Mouse (Mus musculus): ENCODE measurements at regions not wholly inside any gene's neighbourhood (a gene's known extent, or its start where the extent isn't known, plus 50 kb on each side); places are given as distances from the start of the nearest gene placed in this dataset.

DNA sequence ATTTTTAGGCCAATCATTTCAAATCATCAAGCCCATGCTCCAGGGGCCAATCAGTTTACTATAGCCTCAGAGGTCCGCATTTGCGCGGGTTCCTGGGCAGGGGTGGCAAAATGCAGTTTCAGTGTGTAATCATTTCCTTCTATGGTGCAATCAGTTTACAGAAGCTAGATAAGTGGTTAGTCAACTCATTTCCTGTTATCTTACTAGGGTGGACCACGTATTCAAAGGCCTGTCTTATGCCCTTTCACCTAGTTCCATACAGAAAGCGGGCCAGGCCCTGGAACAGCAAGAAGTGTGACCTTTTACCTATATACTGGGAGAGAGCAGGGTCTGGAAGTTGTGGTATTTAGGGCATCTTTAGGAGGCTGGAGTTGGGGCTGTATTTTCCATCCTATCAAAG is 62.0 kb upstream of the Qrfpr start:
- TF ChIP-seq CTCF (IDR thresholded peaks at IDR 0.05; ENCODE audit: low read depth, low read length), result no peak
- TF ChIP-seq GATA1 (IDR thresholded peaks at IDR 0.05; ENCODE audit: borderline replicate concordance, low read length), result no peak
- TF ChIP-seq GATA2 (IDR thresholded peaks at IDR 0.05; ENCODE audit: borderline replicate concordance, low read depth, low read length), result no peak
- TF ChIP-seq TAL1 (conservative IDR thresholded peaks at IDR 0.05; ENCODE audit: low read depth, low read length), result no peak

Data from G1E (cell line).